Mouse (Mus musculus) midbrain, postnatal 0 days (tissue): ENCODE results near the gene Smyd4. TPM values are rescaled to one million over a fixed set of nuclear protein-coding genes. Genes with fewer than 3 reads are reported as not detected.

Source experiments
- ATAC-seq: fragments of 200-750 bp; cut with Nextera tagmentation; 2 replicates; pipeline ENCODE4 v1.8.0; 2017; ENCODE audit warnings: moderate number of reproducible peaks, mild to moderate bottlenecking, moderate TSS enrichment, moderate library complexity; ENCODE audit not compliant: low FRiP score
- DNase-seq: peaks from one replicate; pipeline ENCODE4 v3.0.0-alpha.2; 2015; ENCODE audit warnings: low spot score
- H3K27ac ChIP-seq: fragments of 300-500 bp; sonication (generic); 2 replicates; pipeline ENCODE4 v1.5.1; 2014; ENCODE audit warnings: low read depth, mild to moderate bottlenecking, low read length, mixed read lengths
- H3K27me3 ChIP-seq: fragments of 300-500 bp; sonication (generic); 2 replicates; pipeline ENCODE4 v1.6.1; 2014; ENCODE audit warnings: low read length, control low read depth, mixed read lengths; ENCODE audit not compliant: insufficient read depth
- H3K36me3 ChIP-seq: fragments of 300-500 bp; sonication (generic); 2 replicates; pipeline ENCODE4 v1.6.1; 2014; ENCODE audit warnings: low read length, control low read depth, mixed read lengths; ENCODE audit not compliant: insufficient read depth
- H3K4me1 ChIP-seq: fragments of 300-500 bp; sonication (generic); 2 replicates; pipeline ENCODE4 v1.6.1; 2014; ENCODE audit warnings: mild to moderate bottlenecking, control low read depth, antibody characterized with exemption, low read length, mixed read lengths; ENCODE audit not compliant: insufficient read depth
- H3K4me2 ChIP-seq: fragments of 300-500 bp; sonication (generic); 2 replicates; pipeline ENCODE4 v1.6.1; 2014; ENCODE audit warnings: low read depth, mild to moderate bottlenecking, low read length, mixed read lengths; ENCODE audit not compliant: poor library complexity, severe bottlenecking
- H3K4me3 ChIP-seq: fragments of 300-500 bp; sonication (generic); 2 replicates; pipeline ENCODE4 v1.5.1; 2014; ENCODE audit warnings: low read depth, mild to moderate bottlenecking, low read length, moderate library complexity
- H3K9ac ChIP-seq: fragments of 300-500 bp; sonication (generic); replicated peaks from 2 replicates; pipeline ENCODE4 v1.6.1; 2014; ENCODE audit warnings: mild to moderate bottlenecking, low read length, moderate library complexity, mixed read lengths; ENCODE audit not compliant: poor library complexity, severe bottlenecking
- H3K9me3 ChIP-seq: fragments of 300-500 bp; sonication (generic); 2 replicates; pipeline ENCODE4 v1.6.1; 2016; ENCODE audit warnings: low read length, control low read depth
- CTCF ChIP-seq: IDR thresholded peaks from 2 replicates; pipeline ENCODE4 v1.5.1; 2016; ENCODE audit warnings: antibody characterized with exemption, mild to moderate bottlenecking
- WGBS: fragments of 180-500 bp; shearing (Covaris S2); extraction: QIAGEN DNeasy Blood & Tissue Kit; methylation state at CpG from one replicate; pipeline ENCODE4 v1.1.7; 2014; 5-methylcytosine and 5-hydroxymethylcytosine counted together
- polyA plus RNA-seq: library from polyadenylated mRNA; unstranded; fragments of >200 nt; fragmentation: Nextera tagmentation; extraction: Ambion mirVana; gene quantifications from 2 replicates; pipeline ENCODE4 v1.2.1, GENCODE M21; 2015
- total RNA-seq: library from RNA; depleted of rRNA; stranded (reverse); fragments of >200 nt; gene quantifications from 2 replicates; pipeline ENCODE4 v1.2.3, GENCODE M21; 2014

Gene Smyd4
- total and polyA plus RNA-seq, 2 experiments from 2014 or later: 16.7 to 16.8 TPM

GRCm38 (mm10) chr11:75310813-75311212 lies 37.4 kb upstream of the Smyd4 start:
- no peaks in the 10 kb centered on the region for H3K27me3 ChIP-seq
- H3K9ac ChIP-seq: no peak overlapping the region
- H3K4me2 ChIP-seq: no peak overlapping the region
- ATAC-seq (no peak), DNase-seq (no peak)
- no peak overlapping the region for H3K27ac ChIP-seq
- WGBS: 88% methylated on average over 8 of the region's 8 CpGs
- no peak for TF ChIP-seq CTCF
- H3K4me3 ChIP-seq: no peak overlapping the region
- no peaks in the 10 kb centered on the region for H3K9me3 ChIP-seq
- H3K4me1 ChIP-seq: no peaks in the 10 kb centered on the region
- H3K36me3 ChIP-seq: peaks cover 43% of the 10 kb centered on the region

- Histone ChIP-seq H3K9ac (no peak overlapping the region), H3K4me3 (no peak overlapping the region), H3K27me3 (no peaks in the 10 kb centered on the region), H3K4me1 (no peaks in the 10 kb centered on the region), H3K27ac (no peak overlapping the region), H3K4me2 (no peak overlapping the region), H3K36me3 (peaks cover 35% of the 10 kb centered on the region), H3K9me3 (no peaks in the 10 kb centered on the region)
- DNase-seq: no peak
- no peak for TF ChIP-seq CTCF
- no peak for ATAC-seq
- WGBS: 88% methylated on average over 6 of the region's 6 CpGs
Observed at GRCm38 (mm10) chr11:75311751-75312150, 36.5 kb upstream of the Smyd4 start.

GRCm38 (mm10) chr11:75313834-75314233 lies 34.4 kb upstream of the Smyd4 start:
- Histone ChIP-seq H3K27me3 (no peaks in the 10 kb centered on the region), H3K4me2 (no peak overlapping the region), H3K36me3 (peaks cover 29% of the 10 kb centered on the region), H3K9me3 (no peaks in the 10 kb centered on the region), H3K27ac (no peak overlapping the region), H3K4me1 (no peaks in the 10 kb centered on the region; the same call in 1 of the 2 replicates), H3K4me3 (no peak overlapping the region), H3K9ac (no peak overlapping the region)
- WGBS: 90% methylated on average over 8 of the region's 8 CpGs
- ATAC-seq (no peak), DNase-seq (no peak)
- no peak for TF ChIP-seq CTCF

GRCm38 (mm10) chr11:75318351-75319221 lies 29.6 kb upstream of the Smyd4 start:
- H3K27ac ChIP-seq: peak overlapping the region; percentile 7
- H3K4me3 ChIP-seq: no peak overlapping the region
- no peaks in the 10 kb centered on the region; the same call in 1 of the 2 replicates for H3K4me1 ChIP-seq
- no peaks in the 10 kb centered on the region for H3K9me3 ChIP-seq
- H3K4me2 ChIP-seq: 0 out of 2 replicates have a peak overlapping the region, but pooled peaks have one; percentile 9
- no peaks in the 10 kb centered on the region for H3K27me3 ChIP-seq
- ATAC-seq (no peak), DNase-seq (peak; percentile 46)
- H3K36me3 ChIP-seq: peaks cover 9% of the 10 kb centered on the region
- TF ChIP-seq CTCF: 0 out of 2 replicates have a peak, but pooled peaks have one; percentile 2
- H3K9ac ChIP-seq: no peak overlapping the region
- 37% methylated on average over 14 of the region's 14 CpGs for WGBS

- no peaks in the 10 kb centered on the region for H3K9me3 ChIP-seq
- ATAC-seq: no peak
- no peak overlapping the region for H3K9ac ChIP-seq
- 0 out of 2 replicates have a peak overlapping the region, but pooled peaks have one; percentile 7 for H3K27ac ChIP-seq
- peaks cover 4% of the 10 kb centered on the region for H3K36me3 ChIP-seq
- TF ChIP-seq CTCF: no peak
- DNase-seq: no peak
- 45% methylated on average over 5 of the region's 5 CpGs for WGBS
- no peaks in the 10 kb centered on the region; the same call in 1 of the 2 replicates for H3K4me1 ChIP-seq
- no peak overlapping the region for H3K4me3 ChIP-seq
- no peaks in the 10 kb centered on the region for H3K27me3 ChIP-seq
- no peak overlapping the region for H3K4me2 ChIP-seq
Observed at GRCm38 (mm10) chr11:75319246-75319645, 29.0 kb upstream of the Smyd4 start.

- ATAC-seq (no peak), DNase-seq (no peak)
- peak; percentile 26; the same call in 1 of the 2 replicates for TF ChIP-seq CTCF
- 78% methylated on average over 8 of the region's 8 CpGs for WGBS
- Histone ChIP-seq H3K36me3 (no peaks in the 10 kb centered on the region), H3K27me3 (no peaks in the 10 kb centered on the region), H3K4me3 (no peak overlapping the region), H3K4me1 (no peaks in the 10 kb centered on the region; the same call in 1 of the 2 replicates), H3K9me3 (no peaks in the 10 kb centered on the region), H3K4me2 (no peak overlapping the region), H3K9ac (no peak overlapping the region), H3K27ac (no peak overlapping the region)
Observed at GRCm38 (mm10) chr11:75323326-75323737, 24.9 kb upstream of the Smyd4 start.
